Mouse (Mus musculus): ENCODE data around the gene Dennd4b. TPM values are rescaled to one million over a fixed set of nuclear protein-coding genes. Genes with fewer than 3 reads are reported as not detected.

Dennd4b gene
- polyA plus RNA-seq, 1 experiment from 2014 or later: 2.3 TPM

GRCm38 (mm10) chr3:90266901-90267775 lies 2.2 kb downstream of the Dennd4b start:
- Histone ChIP-seq H3K9ac (replicated peaks; ENCODE audit: low read depth) (0 out of 2 replicates have a peak overlapping the region, but pooled peaks have one; percentile 62), H3K9me3 (ENCODE audit: low read length) (no peaks in the 10 kb centered on the region), H3K4me1 (ENCODE audit: insufficient read depth, low read depth, low read length) (0 out of 2 replicates have a peak, but pooled peaks cover 7% of the 10 kb centered on the region), H3K36me3 (ENCODE audit: insufficient read depth, low read length) (peaks cover 12% of the 10 kb centered on the region; the same call in 1 of the 2 replicates), H3K27me3 (replicated peaks; ENCODE audit: insufficient read depth, low read length) (no peaks in the 10 kb centered on the region), H3K27ac (ENCODE audit: low read length) (0 out of 2 replicates have a peak overlapping the region, but pooled peaks have one; percentile 98), H3K4me3 (ENCODE audit: low read depth, low read length) (no peak overlapping the region), H3K4me2 (replicated peaks; ENCODE audit: low read depth, low read length) (no peak overlapping the region; the same call in 1 of the 2 replicates)
- DNase-seq (ENCODE audit: low spot score) (no peak), ATAC-seq (no peak)
- WGBS: 85% methylated on average over 20 of the region's 20 CpGs
- TF ChIP-seq EP300 (IDR thresholded peaks at IDR 0.05): no peak

- WGBS: 94% methylated on average over 11 of the region's 11 CpGs
- DNase-seq (ENCODE audit: low spot score) (no peak), ATAC-seq (no peak)
- H3K9ac ChIP-seq (replicated peaks; ENCODE audit: low read depth): no peak overlapping the region
- 0 out of 2 replicates have a peak, but pooled peaks cover 7% of the 10 kb centered on the region for H3K4me1 ChIP-seq (ENCODE audit: insufficient read depth, low read depth, low read length)
- TF ChIP-seq EP300 (IDR thresholded peaks at IDR 0.05) (no peak), CTCF (IDR thresholded peaks at IDR 0.05) (no peak)
- no peak overlapping the region for H3K4me2 ChIP-seq (replicated peaks; ENCODE audit: low read depth, low read length)
- H3K9me3 ChIP-seq (ENCODE audit: low read length): no peaks in the 10 kb centered on the region
- H3K36me3 ChIP-seq (ENCODE audit: insufficient read depth, low read length): peaks cover 7% of the 10 kb centered on the region
- no peaks in the 10 kb centered on the region for H3K27me3 ChIP-seq (replicated peaks; ENCODE audit: insufficient read depth, low read length)
- no peak overlapping the region for H3K4me3 ChIP-seq (ENCODE audit: low read depth, low read length)
- H3K27ac ChIP-seq (ENCODE audit: low read length): no peak overlapping the region
Observed at GRCm38 (mm10) chr3:90268190-90268589, 3.2 kb downstream of the Dennd4b start.

GRCm38 (mm10) chr3:90268971-90269370 lies 4.0 kb downstream of the Dennd4b start:
- H3K27me3 ChIP-seq (replicated peaks; ENCODE audit: insufficient read depth, low read length): no peaks in the 10 kb centered on the region
- 90% methylated on average over 16 of the region's 16 CpGs for WGBS
- H3K27ac ChIP-seq (ENCODE audit: low read length): no peak overlapping the region
- H3K9me3 ChIP-seq (ENCODE audit: low read length): no peaks in the 10 kb centered on the region
- no peaks in the 10 kb centered on the region; the same call in 1 of the 2 replicates for H3K36me3 ChIP-seq (ENCODE audit: insufficient read depth, low read length)
- no peak for DNase-seq (ENCODE audit: low spot score)
- no peak for ATAC-seq
- no peak overlapping the region for H3K9ac ChIP-seq (replicated peaks; ENCODE audit: low read depth)
- H3K4me2 ChIP-seq (replicated peaks; ENCODE audit: low read depth, low read length): no peak overlapping the region
- H3K4me3 ChIP-seq (ENCODE audit: low read depth, low read length): no peak overlapping the region
- H3K4me1 ChIP-seq (ENCODE audit: insufficient read depth, low read depth, low read length): 0 out of 2 replicates have a peak, but pooled peaks cover 7% of the 10 kb centered on the region
- TF ChIP-seq EP300 (IDR thresholded peaks at IDR 0.05) (no peak), CTCF (IDR thresholded peaks at IDR 0.05) (no peak)

- Histone ChIP-seq H3K4me1 (ENCODE audit: insufficient read depth, low read depth, low read length) (0 out of 2 replicates have a peak, but pooled peaks cover 7% of the 10 kb centered on the region), H3K4me3 (ENCODE audit: low read depth, low read length) (no peak overlapping the region), H3K27ac (ENCODE audit: low read length) (no peak overlapping the region), H3K27me3 (replicated peaks; ENCODE audit: insufficient read depth, low read length) (no peaks in the 10 kb centered on the region), H3K36me3 (ENCODE audit: insufficient read depth, low read length) (peaks cover 4% of the 10 kb centered on the region), H3K9ac (replicated peaks; ENCODE audit: low read depth) (no peak overlapping the region), H3K4me2 (replicated peaks; ENCODE audit: low read depth, low read length) (no peak overlapping the region), H3K9me3 (ENCODE audit: low read length) (no peaks in the 10 kb centered on the region)
- no peak for TF ChIP-seq EP300 (IDR thresholded peaks at IDR 0.05)
- TF ChIP-seq CTCF (IDR thresholded peaks at IDR 0.05): no peak
- DNase-seq (ENCODE audit: low spot score) (no peak), ATAC-seq (no peak)
- 96% methylated on average over 8 of the region's 8 CpGs for WGBS
Observed at GRCm38 (mm10) chr3:90270784-90271183, 5.8 kb downstream of the Dennd4b start.

GRCm38 (mm10) chr3:90272170-90272569 lies 7.2 kb downstream of the Dennd4b start:
- no peak overlapping the region for H3K4me3 ChIP-seq (ENCODE audit: low read depth, low read length)
- no peak overlapping the region for H3K9ac ChIP-seq (replicated peaks; ENCODE audit: low read depth)
- no peak overlapping the region for H3K27ac ChIP-seq (ENCODE audit: low read length)
- H3K36me3 ChIP-seq (ENCODE audit: insufficient read depth, low read length): peaks cover 4% of the 10 kb centered on the region
- H3K4me2 ChIP-seq (replicated peaks; ENCODE audit: low read depth, low read length): no peak overlapping the region
- TF ChIP-seq CTCF (IDR thresholded peaks at IDR 0.05) (no peak), EP300 (IDR thresholded peaks at IDR 0.05) (peak; percentile 69)
- no peaks in the 10 kb centered on the region for H3K27me3 ChIP-seq (replicated peaks; ENCODE audit: insufficient read depth, low read length)
- no peaks in the 10 kb centered on the region for H3K9me3 ChIP-seq (ENCODE audit: low read length)
- 65% methylated on average over 9 of the region's 9 CpGs for WGBS
- DNase-seq (ENCODE audit: low spot score) (peak; percentile 23), ATAC-seq (peak; percentile 73)
- no peaks in the 10 kb centered on the region for H3K4me1 ChIP-seq (ENCODE audit: insufficient read depth, low read depth, low read length)

GRCm38 (mm10) chr3:90273855-90274254 lies 8.9 kb downstream of the Dennd4b start:
- H3K36me3 ChIP-seq (ENCODE audit: insufficient read depth, low read length): peaks cover 4% of the 10 kb centered on the region
- H3K4me3 ChIP-seq (ENCODE audit: low read depth, low read length): no peak overlapping the region
- H3K4me1 ChIP-seq (ENCODE audit: insufficient read depth, low read depth, low read length): no peaks in the 10 kb centered on the region
- H3K9ac ChIP-seq (replicated peaks; ENCODE audit: low read depth): no peak overlapping the region
- ATAC-seq (no peak), DNase-seq (ENCODE audit: low spot score) (no peak)
- H3K4me2 ChIP-seq (replicated peaks; ENCODE audit: low read depth, low read length): no peak overlapping the region
- no peak overlapping the region for H3K27ac ChIP-seq (ENCODE audit: low read length)
- TF ChIP-seq CTCF (IDR thresholded peaks at IDR 0.05): no peak
- TF ChIP-seq EP300 (IDR thresholded peaks at IDR 0.05): no peak
- no peaks in the 10 kb centered on the region for H3K27me3 ChIP-seq (replicated peaks; ENCODE audit: insufficient read depth, low read length)
- WGBS: 93% methylated on average over 22 of the region's 22 CpGs
- H3K9me3 ChIP-seq (ENCODE audit: low read length): no peaks in the 10 kb centered on the region

Data from lung, postnatal 0 days (tissue).